Mouse (Mus musculus) ES-E14 (cell line): ENCODE results near the gene Inpp5f. TPM values are rescaled to one million over a fixed set of nuclear protein-coding genes. Genes with fewer than 3 reads are reported as not detected.

Source experiments
- DNase-seq: peaks from one replicate; pipeline ENCODE4 v3.0.0-alpha.2; 2013; ENCODE audit warnings: low read depth, low spot score
- H3K27ac ChIP-seq: 2 replicates; pipeline ENCODE4 v1.5.1; 2012; ENCODE audit warnings: low read depth, mild to moderate bottlenecking, low read length, moderate library complexity, mixed read lengths; ENCODE audit not compliant: poor library complexity, insufficient read depth, severe bottlenecking
- H3K36me3 ChIP-seq: 2 replicates; pipeline ENCODE4 v1.6.1; 2012; ENCODE audit warnings: mild to moderate bottlenecking, low read length, moderate library complexity, mixed read lengths; ENCODE audit not compliant: control insufficient read depth, poor library complexity, insufficient read depth, severe bottlenecking
- H3K4me1 ChIP-seq, 2 experiments: fragments of 150-350 bp in 1 of 2; sonication (generic) in 1 of 2; 2 replicates each; pipeline ENCODE4 v1.6.1; 2012; ENCODE audit warnings: low read length in 2 of 2, mild to moderate bottlenecking in 1 of 2, mixed read lengths in 1 of 2; ENCODE audit not compliant: control insufficient read depth in 2 of 2, insufficient read depth in 2 of 2, poor library complexity in 1 of 2
- H3K4me3 ChIP-seq, 2 experiments: fragments of 150-350 bp in 1 of 2; sonication (generic) in 1 of 2; 2 replicates each; pipeline ENCODE4 v1.5.1; 2012; ENCODE audit warnings: low read length in 2 of 2, low read depth in 1 of 2, mild to moderate bottlenecking in 1 of 2, mixed read lengths in 1 of 2; ENCODE audit not compliant: insufficient read depth in 1 of 2, poor library complexity in 1 of 2, severe bottlenecking in 1 of 2
- H3K9ac ChIP-seq: 2 replicates; pipeline ENCODE4 v1.6.1; 2012; ENCODE audit warnings: low read depth, mild to moderate bottlenecking, low read length, mixed read lengths; ENCODE audit not compliant: poor library complexity, insufficient read depth, severe bottlenecking
- H3K9me3 ChIP-seq: fragments of 150-350 bp; sonication (generic); 2 replicates; pipeline ENCODE4 v1.6.1; 2012; ENCODE audit warnings: low read depth, mild to moderate bottlenecking, low read length; ENCODE audit not compliant: control insufficient read depth, insufficient read depth
- CHD2 ChIP-seq: IDR thresholded peaks from 2 replicates; pipeline ENCODE4 v1.6.1; 2014; ENCODE audit warnings: mild to moderate bottlenecking, low read depth, low read length, inconsistent platforms
- HCFC1 ChIP-seq: IDR thresholded peaks from 2 replicates; pipeline ENCODE4 v1.6.1; 2012; ENCODE audit warnings: low read length, inconsistent platforms, borderline replicate concordance; ENCODE audit not compliant: insufficient read depth
- MAFK ChIP-seq: IDR thresholded peaks from 2 replicates; pipeline ENCODE4 v1.6.1; 2014; ENCODE audit warnings: mild to moderate bottlenecking, low read depth, low read length, inconsistent platforms; ENCODE audit not compliant: insufficient read depth
- ZC3H11A ChIP-seq: IDR thresholded peaks from 2 replicates; pipeline ENCODE4 v1.6.1; 2012; ENCODE audit warnings: low read depth, mild to moderate bottlenecking, inconsistent platforms, low read length, borderline replicate concordance
- ZNF384 ChIP-seq: IDR thresholded peaks from 2 replicates; pipeline ENCODE4 v1.6.1; 2012; ENCODE audit warnings: low read depth, low read length, inconsistent platforms
- in situ Hi-C, 2 experiments: fragments of 600-800 bp; cut with MboI; formaldehyde crosslinking; loops; one replicate each; pipeline ENCODE4 v1.15.1; 2025; ENCODE audit warnings: low sequenced_read_pairs in 2 of 2, inconsistent platforms in 1 of 2; ENCODE audit not compliant: unreplicated experiment in 2 of 2
- total RNA-seq: library from RNA; depleted of rRNA; stranded (reverse); fragments of 300-350 nt; gene quantifications from 2 replicates; pipeline ENCODE4 v1.2.3, GENCODE M21; 2012

The Inpp5f gene
- total RNA-seq, 1 experiment: 14.7 TPM

DNA sequence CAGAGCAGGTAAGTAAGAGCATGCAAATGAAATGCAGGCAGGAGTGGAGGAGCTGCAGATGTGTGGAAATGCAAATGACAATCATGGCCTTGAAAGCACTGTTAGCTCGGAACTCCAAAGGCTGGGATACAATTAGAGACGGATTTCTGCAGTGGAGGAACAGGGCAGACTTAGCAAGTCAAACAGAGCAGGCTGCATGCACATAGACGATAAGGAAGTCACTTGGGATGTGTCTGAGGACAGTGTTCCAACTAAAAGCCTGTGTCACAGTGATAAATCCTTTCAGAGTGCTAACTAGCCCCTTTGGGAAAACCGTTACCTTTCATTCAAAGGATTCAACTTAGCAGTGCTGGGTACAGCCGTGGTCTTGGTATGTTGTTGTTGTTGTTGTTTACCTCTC, 56.7 kb downstream of the Inpp5f start:
- no peak for DNase-seq
- in situ Hi-C loops: no loop called here
- Histone ChIP-seq H3K9me3 (no peaks in the 10 kb centered on the region), H3K4me3 (no peak overlapping the region), H3K27ac (no peak overlapping the region), H3K9ac (no peak overlapping the region), H3K36me3 (peaks cover 2% of the 10 kb centered on the region; the same call in 1 of the 2 replicates), H3K4me1 (peaks cover 0 to 16% of the 10 kb centered on the region in 2 experiments; a peak in 2 of 4 replicates)
- TF ChIP-seq MAFK (no peak), HCFC1 (no peak)

DNA sequence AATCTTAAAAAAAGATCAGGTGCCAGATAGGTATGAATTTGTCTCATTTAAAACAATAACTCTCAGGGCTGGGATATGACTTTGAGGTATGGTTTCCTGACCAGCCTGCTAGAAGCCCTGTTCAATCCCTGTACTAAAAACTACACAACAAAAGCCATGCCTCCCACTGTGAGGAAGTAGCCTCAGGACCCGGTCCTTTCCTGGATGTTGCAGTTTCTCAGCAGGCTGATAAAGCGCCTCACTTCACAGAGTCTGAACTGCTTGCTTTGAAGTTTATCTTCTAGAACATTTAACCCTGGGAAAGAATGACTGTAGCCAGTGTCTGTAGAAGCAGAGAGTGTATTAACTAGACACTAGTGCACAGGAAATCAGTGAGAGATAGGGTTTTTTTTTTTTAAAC, 57.7 kb downstream of the Inpp5f start:
- in situ Hi-C loops: no loop called here
- H3K36me3 ChIP-seq: peaks cover 2% of the 10 kb centered on the region; the same call in 1 of the 2 replicates

DNA sequence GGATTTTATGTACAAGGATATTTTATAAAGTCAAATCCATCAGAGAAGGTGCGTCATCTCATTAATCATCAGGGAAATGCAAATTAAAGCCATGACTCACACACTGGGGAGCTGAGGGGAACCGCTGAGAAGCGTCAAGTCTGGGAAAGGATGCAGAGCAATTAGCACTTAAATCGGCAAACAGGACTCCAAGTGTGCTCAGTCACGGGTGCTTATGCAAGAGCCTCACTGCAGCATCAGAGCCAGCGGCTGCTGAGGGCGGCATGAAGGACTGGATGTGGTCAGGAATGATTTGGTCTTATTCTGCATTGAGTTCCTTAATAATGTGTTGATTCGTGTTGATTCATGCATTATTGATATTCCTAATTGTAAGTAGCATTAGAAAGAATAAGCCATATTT, 60.8 kb downstream of the Inpp5f start:
- DNase-seq: peak; percentile 21
- TF ChIP-seq ZC3H11A: no peak
- TF ChIP-seq MAFK: no peak
- TF ChIP-seq CHD2: no peak
- no peak for TF ChIP-seq ZNF384
- no peak overlapping the region for H3K9ac ChIP-seq
- peaks cover 0 to 18% of the 10 kb centered on the region in 2 experiments; a peak in 3 of 4 replicates for H3K4me1 ChIP-seq
- no peak overlapping the region for H3K4me3 ChIP-seq
- no peaks in the 10 kb centered on the region; the same call in 1 of the 2 replicates for H3K36me3 ChIP-seq
- no peak overlapping the region for H3K27ac ChIP-seq
- no peaks in the 10 kb centered on the region for H3K9me3 ChIP-seq
- in situ Hi-C loops: no loop called here

More for the DNA sequence above, 57.7 kb downstream of the Inpp5f start:
- H3K27ac ChIP-seq: no peak overlapping the region
- no peak overlapping the region for H3K4me3 ChIP-seq
- peak; percentile 31 for DNase-seq
- no peaks in the 10 kb centered on the region for H3K9me3 ChIP-seq
- TF ChIP-seq ZNF384 (no peak), MAFK (no peak), HCFC1 (no peak), CHD2 (no peak), ZC3H11A (no peak)
- H3K9ac ChIP-seq: no peak overlapping the region
- H3K4me1 ChIP-seq: peaks cover 0 to 20% of the 10 kb centered on the region in 2 experiments; a peak in 3 of 4 replicates

DNA sequence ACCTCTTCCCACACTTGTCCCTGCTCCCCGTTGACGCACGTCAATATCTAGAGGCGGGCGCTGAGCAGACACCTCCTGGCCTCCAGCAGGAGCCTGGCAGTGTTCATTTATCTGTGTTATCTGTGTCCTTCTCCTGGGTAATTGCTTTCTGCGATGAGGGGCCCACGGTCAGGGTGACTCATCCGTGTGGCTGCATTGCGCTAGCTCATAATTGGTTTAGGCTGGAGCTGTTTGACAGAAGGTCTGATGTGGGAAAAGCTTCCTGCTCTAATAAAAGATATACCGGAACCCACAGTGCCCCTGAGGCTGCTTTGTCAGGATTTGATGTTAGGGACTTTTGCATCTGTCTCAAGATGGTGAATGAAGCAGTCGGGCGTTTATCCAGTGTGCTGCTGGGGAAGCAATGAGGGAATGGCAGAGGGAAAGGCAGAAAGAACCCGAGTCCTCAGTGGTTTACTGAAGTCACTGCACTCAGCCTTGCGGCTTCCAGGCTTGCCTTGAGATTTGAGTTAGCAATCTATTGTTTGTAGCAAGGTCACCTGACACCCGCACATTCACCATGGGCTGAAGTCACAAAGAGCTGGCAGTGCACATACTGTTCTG, 61.4 kb downstream of the Inpp5f start:
- peak; percentile 24 for DNase-seq
- H3K4me1 ChIP-seq: peaks cover 0 to 14% of the 10 kb centered on the region in 2 experiments; a peak in 3 of 4 replicates
- H3K27ac ChIP-seq: no peak overlapping the region
- H3K4me3 ChIP-seq: no peak overlapping the region
- TF ChIP-seq ZNF384: no peak
- no peaks in the 10 kb centered on the region; the same call in 1 of the 2 replicates for H3K36me3 ChIP-seq
- no peak overlapping the region for H3K9ac ChIP-seq
- no peaks in the 10 kb centered on the region for H3K9me3 ChIP-seq
- in situ Hi-C loops: no loop called here

DNA sequence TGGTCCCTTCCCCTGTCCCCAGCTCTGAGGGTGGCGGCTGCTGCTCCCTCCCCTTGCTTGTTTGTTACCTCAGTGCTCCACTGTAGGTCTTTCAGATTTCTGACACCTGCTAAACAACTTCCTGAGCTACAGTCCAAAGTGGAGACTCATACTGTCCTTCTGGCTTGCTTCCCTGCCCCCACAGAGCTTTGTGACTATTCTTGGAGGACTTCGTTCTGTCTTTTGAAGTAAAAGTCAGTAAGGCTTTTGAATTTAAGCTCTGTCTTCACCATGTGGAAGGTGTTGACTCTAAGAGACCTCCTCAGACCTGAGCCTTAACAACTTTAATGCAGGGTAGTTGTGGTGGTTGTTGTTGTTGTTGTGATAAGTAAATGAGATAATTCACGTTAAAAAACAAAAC, 67.4 kb downstream of the Inpp5f start:
- in situ Hi-C loops: loop anchor here in 1 of 2 experiments (25.0 kb wide), 1 partner anchor 266 kb away; the partner anchor contains the start of gene Rgs10
- Histone ChIP-seq H3K36me3 (no peaks in the 10 kb centered on the region; the same call in 1 of the 2 replicates), H3K27ac (no peak overlapping the region), H3K4me3 (no peak overlapping the region), H3K4me1 (no peaks in the 10 kb centered on the region), H3K9me3 (no peaks in the 10 kb centered on the region), H3K9ac (no peak overlapping the region)
- TF ChIP-seq HCFC1: no peak
- no peak for TF ChIP-seq ZNF384
- no peak for TF ChIP-seq CHD2
- no peak for TF ChIP-seq ZC3H11A
- no peak for TF ChIP-seq MAFK
- no peak for DNase-seq
